Mouse (Mus musculus): ENCODE results near the gene Lrrc45.

GRCm38 (mm10) chr11:120682683-120683082 lies 31.0 kb upstream of the Lrrc45 start:
- TF ChIP-seq CTCF (IDR thresholded peaks at IDR 0.05; ENCODE audit: low read depth, low read length) (no peak), POLR2A (IDR thresholded peaks at IDR 0.05; ENCODE audit: borderline replicate concordance, low read depth, low read length) (no peak)
